Mouse (Mus musculus) hindbrain, embryonic 16.5 days (tissue): ENCODE measurements around the gene Cdyl. TPM values are rescaled to one million over a fixed set of nuclear protein-coding genes. Genes with fewer than 3 reads are reported as not detected.

Experiments used
- ATAC-seq: fragments of 200-750 bp; cut with Nextera tagmentation; 2 replicates; pipeline ENCODE4 v1.8.0; 2017; ENCODE audit warnings: moderate TSS enrichment, moderate library complexity
- H3K27ac ChIP-seq: fragments of 300-500 bp; sonication (generic); 2 replicates; pipeline ENCODE4 v1.5.1; 2014; ENCODE audit warnings: low read depth, mild to moderate bottlenecking, control low read depth, low read length, moderate library complexity
- H3K27me3 ChIP-seq: fragments of 300-500 bp; sonication (generic); replicated peaks from 2 replicates; pipeline ENCODE4 v1.6.1; 2014; ENCODE audit warnings: low read length; ENCODE audit not compliant: control insufficient read depth, insufficient read depth
- H3K36me3 ChIP-seq: fragments of 300-500 bp; sonication (generic); 2 replicates; pipeline ENCODE4 v1.6.1; 2014; ENCODE audit warnings: mild to moderate bottlenecking, low read length, moderate library complexity, mixed read lengths; ENCODE audit not compliant: control insufficient read depth, insufficient read depth
- H3K4me1 ChIP-seq: fragments of 300-500 bp; sonication (generic); 2 replicates; pipeline ENCODE4 v1.6.1; 2014; ENCODE audit warnings: low read depth, low read length; ENCODE audit not compliant: control insufficient read depth, insufficient read depth
- H3K4me2 ChIP-seq: fragments of 300-500 bp; sonication (generic); 2 replicates; pipeline ENCODE4 v1.6.1; 2014; ENCODE audit warnings: mild to moderate bottlenecking, low read length, control low read depth, moderate library complexity
- H3K4me3 ChIP-seq: fragments of 300-500 bp; sonication (generic); 2 replicates; pipeline ENCODE4 v1.5.1; 2014; ENCODE audit warnings: mild to moderate bottlenecking, low read length, control low read depth, moderate library complexity
- H3K9ac ChIP-seq: fragments of 300-500 bp; sonication (generic); 2 replicates; pipeline ENCODE4 v1.6.1; 2014; ENCODE audit warnings: low read depth, mild to moderate bottlenecking, control low read depth, low read length, moderate library complexity
- H3K9me3 ChIP-seq: fragments of 300-500 bp; sonication (generic); 2 replicates; pipeline ENCODE4 v1.6.1; 2014; ENCODE audit warnings: mild to moderate bottlenecking, low read length, moderate library complexity; ENCODE audit not compliant: control insufficient read depth
- WGBS: fragments of 180-500 bp; shearing (Covaris S2); extraction: QIAGEN DNeasy Blood & Tissue Kit; methylation state at CpG from one replicate; pipeline ENCODE4 v1.1.7; 2014; 5-methylcytosine and 5-hydroxymethylcytosine counted together
- polyA plus RNA-seq: library from polyadenylated mRNA; unstranded; fragments of >200 nt; fragmentation: Nextera tagmentation; extraction: Ambion mirVana; gene quantifications from 2 replicates; pipeline ENCODE4 v1.2.1, GENCODE M21; 2015

Cdyl gene
- polyA plus RNA-seq, 1 experiment from 2014 or later: 2.6 TPM

GRCm38 (mm10) chr13:35765817-35766216, 106.2 kb downstream of the Cdyl start:
- Histone ChIP-seq H3K9ac (no peak overlapping the region), H3K4me3 (no peak overlapping the region), H3K9me3 (no peaks in the 10 kb centered on the region), H3K4me1 (no peaks in the 10 kb centered on the region), H3K27ac (no peak overlapping the region), H3K36me3 (no peaks in the 10 kb centered on the region), H3K27me3 (no peaks in the 10 kb centered on the region), H3K4me2 (no peak overlapping the region)
- ATAC-seq: no peak
- WGBS: 42% methylated on average over 2 of the region's 2 CpGs

- H3K4me2 ChIP-seq: no peak overlapping the region
- 56% methylated on average over 2 of the region's 2 CpGs for WGBS
- H3K4me3 ChIP-seq: no peak overlapping the region
- ATAC-seq: no peak
- no peaks in the 10 kb centered on the region for H3K4me1 ChIP-seq
- no peaks in the 10 kb centered on the region for H3K27me3 ChIP-seq
- no peak overlapping the region for H3K9ac ChIP-seq
- H3K27ac ChIP-seq: no peak overlapping the region
- no peaks in the 10 kb centered on the region for H3K36me3 ChIP-seq
- no peaks in the 10 kb centered on the region for H3K9me3 ChIP-seq
These were observed 110.0 kb downstream of the Cdyl start for GRCm38 (mm10) chr13:35769673-35770072.

GRCm38 (mm10) chr13:35770421-35770820, 110.8 kb downstream of the Cdyl start:
- WGBS: 91% methylated on average over 9 of the region's 9 CpGs
- Histone ChIP-seq H3K27me3 (no peaks in the 10 kb centered on the region), H3K4me2 (no peak overlapping the region), H3K27ac (no peak overlapping the region), H3K9me3 (no peaks in the 10 kb centered on the region), H3K36me3 (no peaks in the 10 kb centered on the region), H3K9ac (no peak overlapping the region), H3K4me1 (no peaks in the 10 kb centered on the region), H3K4me3 (no peak overlapping the region)
- no peak for ATAC-seq

- Histone ChIP-seq H3K36me3 (no peaks in the 10 kb centered on the region), H3K9ac (no peak overlapping the region), H3K27me3 (no peaks in the 10 kb centered on the region), H3K4me2 (no peak overlapping the region), H3K4me3 (no peak overlapping the region), H3K27ac (no peak overlapping the region), H3K9me3 (no peaks in the 10 kb centered on the region), H3K4me1 (no peaks in the 10 kb centered on the region)
- WGBS: 64% methylated on average over 9 of the region's 9 CpGs
- no peak for ATAC-seq
These were observed 112.3 kb downstream of the Cdyl start for GRCm38 (mm10) chr13:35771968-35772382.

- 59% methylated on average over 7 of the region's 7 CpGs for WGBS
- no peak overlapping the region for H3K9ac ChIP-seq
- H3K36me3 ChIP-seq: no peaks in the 10 kb centered on the region
- no peaks in the 10 kb centered on the region for H3K27me3 ChIP-seq
- no peaks in the 10 kb centered on the region for H3K4me1 ChIP-seq
- H3K27ac ChIP-seq: no peak overlapping the region
- no peaks in the 10 kb centered on the region for H3K9me3 ChIP-seq
- no peak for ATAC-seq
- no peak overlapping the region for H3K4me2 ChIP-seq
- no peak overlapping the region for H3K4me3 ChIP-seq
These were observed 114.1 kb downstream of the Cdyl start for GRCm38 (mm10) chr13:35773763-35774162.

- WGBS: 82% methylated on average over 7 of the region's 7 CpGs
- no peaks in the 10 kb centered on the region for H3K36me3 ChIP-seq
- ATAC-seq: no peak
These were observed 116.5 kb downstream of the Cdyl start for GRCm38 (mm10) chr13:35776123-35776522.

GRCm38 (mm10) chr13:35780714-35781113, 121.1 kb downstream of the Cdyl start:
- 79% methylated on average over 3 of the region's 3 CpGs for WGBS
- Histone ChIP-seq H3K36me3 (no peaks in the 10 kb centered on the region), H3K4me1 (0 out of 2 replicates have a peak, but pooled peaks cover under 1% of the 10 kb centered on the region), H3K27ac (no peak overlapping the region), H3K4me2 (no peak overlapping the region), H3K9me3 (no peaks in the 10 kb centered on the region), H3K4me3 (no peak overlapping the region), H3K9ac (no peak overlapping the region), H3K27me3 (no peaks in the 10 kb centered on the region)
- ATAC-seq: no peak

More at GRCm38 (mm10) chr13:35776123-35776522, 116.5 kb downstream of the Cdyl start:
- Histone ChIP-seq H3K9ac (no peak overlapping the region), H3K4me3 (no peak overlapping the region), H3K4me2 (no peak overlapping the region), H3K9me3 (no peaks in the 10 kb centered on the region), H3K4me1 (no peaks in the 10 kb centered on the region), H3K27ac (no peak overlapping the region), H3K27me3 (no peaks in the 10 kb centered on the region)

- no peaks in the 10 kb centered on the region for H3K9me3 ChIP-seq
- no peaks in the 10 kb centered on the region for H3K36me3 ChIP-seq
- no peak overlapping the region for H3K4me3 ChIP-seq
- WGBS: 80% methylated on average over 3 of the region's 3 CpGs
- 0 out of 2 replicates have a peak, but pooled peaks cover 2% of the 10 kb centered on the region for H3K4me1 ChIP-seq
- H3K9ac ChIP-seq: no peak overlapping the region
- no peaks in the 10 kb centered on the region for H3K27me3 ChIP-seq
- no peak overlapping the region for H3K27ac ChIP-seq
- no peak for ATAC-seq
- H3K4me2 ChIP-seq: no peak overlapping the region
These were observed 122.1 kb downstream of the Cdyl start for GRCm38 (mm10) chr13:35781755-35782154.

GRCm38 (mm10) chr13:35782949-35783348, 123.3 kb downstream of the Cdyl start:
- Histone ChIP-seq H3K36me3 (no peaks in the 10 kb centered on the region), H3K9ac (no peak overlapping the region), H3K4me1 (0 out of 2 replicates have a peak, but pooled peaks cover 2% of the 10 kb centered on the region), H3K4me3 (no peak overlapping the region), H3K27ac (no peak overlapping the region), H3K4me2 (no peak overlapping the region), H3K27me3 (no peaks in the 10 kb centered on the region), H3K9me3 (no peaks in the 10 kb centered on the region)
- 81% methylated on average over 2 of the region's 2 CpGs for WGBS
- ATAC-seq: no peak

GRCm38 (mm10) chr13:35783576-35783975, 123.9 kb downstream of the Cdyl start:
- H3K9me3 ChIP-seq: no peaks in the 10 kb centered on the region
- ATAC-seq: no peak
- 87% methylated on average over 6 of the region's 6 CpGs for WGBS
- H3K36me3 ChIP-seq: no peaks in the 10 kb centered on the region
- H3K27me3 ChIP-seq: no peaks in the 10 kb centered on the region
- no peak overlapping the region for H3K4me3 ChIP-seq
- no peak overlapping the region for H3K4me2 ChIP-seq
- no peak overlapping the region for H3K9ac ChIP-seq
- H3K4me1 ChIP-seq: 0 out of 2 replicates have a peak, but pooled peaks cover 2% of the 10 kb centered on the region
- H3K27ac ChIP-seq: no peak overlapping the region
